Mouse (Mus musculus): ENCODE measurements around the gene Abtb1. TPM values are rescaled to one million over a fixed set of nuclear protein-coding genes. Genes with fewer than 3 reads are reported as not detected.

Abtb1 gene
- polyA plus RNA-seq, 1 experiment from 2014 or later, result 24.1 TPM

- H3K27me3 ChIP-seq (ENCODE audit: control insufficient read depth, insufficient read depth, low read length), result no peaks in the 10 kb centered on the region
- 68% methylated on average over 14 of the region's 14 CpGs for WGBS
- no peaks in the 10 kb centered on the region for H3K36me3 ChIP-seq (ENCODE audit: control insufficient read depth, insufficient read depth, low read length)
- peaks cover 12% of the 10 kb centered on the region; the same call in 1 of the 2 replicates for H3K4me1 ChIP-seq (ENCODE audit: control insufficient read depth, insufficient read depth, low read length)
- H3K4me2 ChIP-seq (replicated peaks; ENCODE audit: low read depth, low read length), result no peak overlapping the region
- H3K27ac ChIP-seq (ENCODE audit: low read length), result no peak overlapping the region
- H3K9me3 ChIP-seq (ENCODE audit: control insufficient read depth, low read depth, low read length), result no peaks in the 10 kb centered on the region
- ATAC-seq (ENCODE audit: insufficient number of reproducible peaks, insufficient read depth, low FRiP score, low read depth), result no peak
- H3K4me3 ChIP-seq (ENCODE audit: low read depth, low read length), result no peak overlapping the region
- no peak overlapping the region for H3K9ac ChIP-seq (replicated peaks; ENCODE audit: low read depth, low read length)
Observed at GRCm38 (mm10) chr6:88794561-88794971, 47.2 kb downstream of the Abtb1 start.

- Histone ChIP-seq H3K9ac (replicated peaks; ENCODE audit: low read depth, low read length) (no peak overlapping the region), H3K4me1 (ENCODE audit: control insufficient read depth, insufficient read depth, low read length) (peaks cover 13% of the 10 kb centered on the region; the same call in 1 of the 2 replicates), H3K9me3 (ENCODE audit: control insufficient read depth, low read depth, low read length) (no peaks in the 10 kb centered on the region), H3K36me3 (ENCODE audit: control insufficient read depth, insufficient read depth, low read length) (no peaks in the 10 kb centered on the region), H3K4me2 (replicated peaks; ENCODE audit: low read depth, low read length) (no peak overlapping the region), H3K27me3 (ENCODE audit: control insufficient read depth, insufficient read depth, low read length) (no peaks in the 10 kb centered on the region), H3K4me3 (ENCODE audit: low read depth, low read length) (no peak overlapping the region), H3K27ac (ENCODE audit: low read length) (no peak overlapping the region)
- WGBS, result 67% methylated on average over 13 of the region's 13 CpGs
- no peak for ATAC-seq (ENCODE audit: insufficient number of reproducible peaks, insufficient read depth, low FRiP score, low read depth)
Observed at GRCm38 (mm10) chr6:88793872-88794271, 47.9 kb downstream of the Abtb1 start.

GRCm38 (mm10) chr6:88793243-88793642 is 48.5 kb downstream of the Abtb1 start:
- Histone ChIP-seq H3K27me3 (ENCODE audit: control insufficient read depth, insufficient read depth, low read length) (no peaks in the 10 kb centered on the region), H3K27ac (ENCODE audit: low read length) (no peak overlapping the region), H3K4me1 (ENCODE audit: control insufficient read depth, insufficient read depth, low read length) (peaks cover 13% of the 10 kb centered on the region; the same call in 1 of the 2 replicates), H3K36me3 (ENCODE audit: control insufficient read depth, insufficient read depth, low read length) (no peaks in the 10 kb centered on the region), H3K4me2 (replicated peaks; ENCODE audit: low read depth, low read length) (no peak overlapping the region), H3K9me3 (ENCODE audit: control insufficient read depth, low read depth, low read length) (no peaks in the 10 kb centered on the region), H3K9ac (replicated peaks; ENCODE audit: low read depth, low read length) (no peak overlapping the region), H3K4me3 (ENCODE audit: low read depth, low read length) (no peak overlapping the region)
- WGBS, result 75% methylated on average over 2 of the region's 2 CpGs
- ATAC-seq (ENCODE audit: insufficient number of reproducible peaks, insufficient read depth, low FRiP score, low read depth), result no peak

GRCm38 (mm10) chr6:88792147-88792691 is 49.6 kb downstream of the Abtb1 start:
- Histone ChIP-seq H3K27me3 (ENCODE audit: control insufficient read depth, insufficient read depth, low read length) (no peaks in the 10 kb centered on the region), H3K36me3 (ENCODE audit: control insufficient read depth, insufficient read depth, low read length) (no peaks in the 10 kb centered on the region), H3K4me1 (ENCODE audit: control insufficient read depth, insufficient read depth, low read length) (peaks cover 18% of the 10 kb centered on the region), H3K27ac (ENCODE audit: low read length) (no peak overlapping the region; the same call in 1 of the 2 replicates), H3K4me2 (replicated peaks; ENCODE audit: low read depth, low read length) (no peak overlapping the region), H3K9ac (replicated peaks; ENCODE audit: low read depth, low read length) (no peak overlapping the region), H3K9me3 (ENCODE audit: control insufficient read depth, low read depth, low read length) (no peaks in the 10 kb centered on the region), H3K4me3 (ENCODE audit: low read depth, low read length) (no peak overlapping the region)
- ATAC-seq (ENCODE audit: insufficient number of reproducible peaks, insufficient read depth, low FRiP score, low read depth), result no peak
- WGBS, result 38% methylated on average over 7 of the region's 7 CpGs

GRCm38 (mm10) chr6:88791299-88791698 is 50.5 kb downstream of the Abtb1 start:
- H3K4me3 ChIP-seq (ENCODE audit: low read depth, low read length), result no peak overlapping the region
- peaks cover 25% of the 10 kb centered on the region for H3K4me1 ChIP-seq (ENCODE audit: control insufficient read depth, insufficient read depth, low read length)
- no peaks in the 10 kb centered on the region for H3K36me3 ChIP-seq (ENCODE audit: control insufficient read depth, insufficient read depth, low read length)
- ATAC-seq (ENCODE audit: insufficient number of reproducible peaks, insufficient read depth, low FRiP score, low read depth), result no peak
- no peaks in the 10 kb centered on the region for H3K9me3 ChIP-seq (ENCODE audit: control insufficient read depth, low read depth, low read length)
- H3K27ac ChIP-seq (ENCODE audit: low read length), result no peak overlapping the region
- H3K9ac ChIP-seq (replicated peaks; ENCODE audit: low read depth, low read length), result no peak overlapping the region
- H3K4me2 ChIP-seq (replicated peaks; ENCODE audit: low read depth, low read length), result no peak overlapping the region
- no peaks in the 10 kb centered on the region for H3K27me3 ChIP-seq (ENCODE audit: control insufficient read depth, insufficient read depth, low read length)
- 47% methylated on average over 9 of the region's 9 CpGs for WGBS

GRCm38 (mm10) chr6:88788219-88788618 is 53.6 kb downstream of the Abtb1 start:
- H3K4me2 ChIP-seq (replicated peaks; ENCODE audit: low read depth, low read length), result no peak overlapping the region
- no peaks in the 10 kb centered on the region for H3K36me3 ChIP-seq (ENCODE audit: control insufficient read depth, insufficient read depth, low read length)
- H3K4me1 ChIP-seq (ENCODE audit: control insufficient read depth, insufficient read depth, low read length), result peaks cover 40% of the 10 kb centered on the region
- no peak overlapping the region for H3K4me3 ChIP-seq (ENCODE audit: low read depth, low read length)
- H3K9me3 ChIP-seq (ENCODE audit: control insufficient read depth, low read depth, low read length), result no peaks in the 10 kb centered on the region
- no peak for ATAC-seq (ENCODE audit: insufficient number of reproducible peaks, insufficient read depth, low FRiP score, low read depth)
- H3K9ac ChIP-seq (replicated peaks; ENCODE audit: low read depth, low read length), result no peak overlapping the region
- 63% methylated on average over 11 of the region's 11 CpGs for WGBS
- H3K27me3 ChIP-seq (ENCODE audit: control insufficient read depth, insufficient read depth, low read length), result no peaks in the 10 kb centered on the region
- H3K27ac ChIP-seq (ENCODE audit: low read length), result peak overlapping the region; percentile 61; the same call in 1 of the 2 replicates

GRCm38 (mm10) chr6:88787496-88787895 is 54.3 kb downstream of the Abtb1 start:
- no peak overlapping the region for H3K9ac ChIP-seq (replicated peaks; ENCODE audit: low read depth, low read length)
- no peaks in the 10 kb centered on the region for H3K27me3 ChIP-seq (ENCODE audit: control insufficient read depth, insufficient read depth, low read length)
- WGBS, result 44% methylated on average over 14 of the region's 14 CpGs
- H3K9me3 ChIP-seq (ENCODE audit: control insufficient read depth, low read depth, low read length), result no peaks in the 10 kb centered on the region
- H3K4me3 ChIP-seq (ENCODE audit: low read depth, low read length), result no peak overlapping the region
- no peaks in the 10 kb centered on the region for H3K36me3 ChIP-seq (ENCODE audit: control insufficient read depth, insufficient read depth, low read length)
- H3K27ac ChIP-seq (ENCODE audit: low read length), result peak overlapping the region; percentile 82
- ATAC-seq (ENCODE audit: insufficient number of reproducible peaks, insufficient read depth, low FRiP score, low read depth), result peak; percentile 12; the same call in 1 of the 2 replicates
- H3K4me2 ChIP-seq (replicated peaks; ENCODE audit: low read depth, low read length), result no peak overlapping the region
- H3K4me1 ChIP-seq (ENCODE audit: control insufficient read depth, insufficient read depth, low read length), result peaks cover 40% of the 10 kb centered on the region

- H3K27me3 ChIP-seq (ENCODE audit: control insufficient read depth, insufficient read depth, low read length), result no peaks in the 10 kb centered on the region
- H3K9ac ChIP-seq (replicated peaks; ENCODE audit: low read depth, low read length), result no peak overlapping the region
- H3K27ac ChIP-seq (ENCODE audit: low read length), result peak overlapping the region; percentile 81
- no peaks in the 10 kb centered on the region for H3K36me3 ChIP-seq (ENCODE audit: control insufficient read depth, insufficient read depth, low read length)
- no peaks in the 10 kb centered on the region for H3K9me3 ChIP-seq (ENCODE audit: control insufficient read depth, low read depth, low read length)
- H3K4me1 ChIP-seq (ENCODE audit: control insufficient read depth, insufficient read depth, low read length), result peaks cover 34% of the 10 kb centered on the region
- ATAC-seq (ENCODE audit: insufficient number of reproducible peaks, insufficient read depth, low FRiP score, low read depth), result no peak
- H3K4me3 ChIP-seq (ENCODE audit: low read depth, low read length), result no peak overlapping the region
- WGBS, result 73% methylated on average over 15 of the region's 15 CpGs
- H3K4me2 ChIP-seq (replicated peaks; ENCODE audit: low read depth, low read length), result no peak overlapping the region
Observed at GRCm38 (mm10) chr6:88786732-88787445, 54.9 kb downstream of the Abtb1 start.

All from stomach, embryonic 14.5 days (tissue).